Mouse (Mus musculus) kidney, adult 2 months (tissue): ENCODE data around the gene Krt13.

Experiments
- CTCF ChIP-seq: fragments of 200-500 bp; conservative IDR thresholded peaks from 2 replicates; pipeline ENCODE4 v1.5.1; 2011; ENCODE audit warnings: low read depth, mild to moderate bottlenecking, control low read depth, low read length, moderate library complexity, mixed read lengths; ENCODE audit not compliant: insufficient read depth, insufficient read length
- POLR2A ChIP-seq: fragments of 200-500 bp; IDR thresholded peaks from one replicate; pipeline ENCODE4 v1.6.1; 2011; ENCODE audit warnings: low read depth, low read length, control low read depth

GRCm38 (mm10) chr11:100157908-100158477 is 36.6 kb upstream of the Krt13 start:
- TF ChIP-seq CTCF = no peak
- no peak for TF ChIP-seq POLR2A
